Mouse (Mus musculus): Measurements from ENCODE around the gene Mast1. TPM values are rescaled to one million over a fixed set of nuclear protein-coding genes. Genes with fewer than 3 reads are reported as not detected.

The Mast1 gene
- polyA plus RNA-seq, 1 experiment from 2014 or later, result 3.2 TPM

GRCm38 (mm10) chr8:84925557-84925956, 11.6 kb downstream of the Mast1 start:
- Histone ChIP-seq H3K4me1 (peaks cover 14% of the 10 kb centered on the region), H3K27me3 (ENCODE audit: low read depth, poor library complexity, severe bottlenecking) (peaks cover 51% of the 10 kb centered on the region), H3K4me3 (no peak overlapping the region), H3K36me3 (peaks cover 10% of the 10 kb centered on the region; the same call in 1 of the 2 replicates), H3K27ac (replicated peaks) (no peak overlapping the region), H3K9me3 (replicated peaks) (no peaks in the 10 kb centered on the region)
- 71% methylated on average over 7 of the region's 7 CpGs for WGBS
- DNase-seq (ENCODE audit: low spot score), result no peak

- Histone ChIP-seq H3K36me3 (peaks cover 24% of the 10 kb centered on the region; the same call in 1 of the 2 replicates), H3K27me3 (ENCODE audit: low read depth, poor library complexity, severe bottlenecking) (peaks cover 55% of the 10 kb centered on the region)
- 90% methylated on average over 2 of the region's 2 CpGs for WGBS
Observed at GRCm38 (mm10) chr8:84921596-84921995, 15.6 kb downstream of the Mast1 start.

GRCm38 (mm10) chr8:84918646-84919045, 18.5 kb downstream of the Mast1 start:
- Histone ChIP-seq H3K4me1 (peaks cover 8% of the 10 kb centered on the region), H3K27ac (replicated peaks) (no peak overlapping the region), H3K4me3 (no peak overlapping the region), H3K27me3 (ENCODE audit: low read depth, poor library complexity, severe bottlenecking) (peaks cover 79% of the 10 kb centered on the region), H3K9me3 (replicated peaks) (peaks cover 5% of the 10 kb centered on the region; the same call in 1 of the 2 replicates), H3K36me3 (peaks cover 38% of the 10 kb centered on the region)
- DNase-seq (ENCODE audit: low spot score), result no peak
- WGBS, result 92% methylated on average over 15 of the region's 15 CpGs

More at GRCm38 (mm10) chr8:84921596-84921995, 15.6 kb downstream of the Mast1 start:
- DNase-seq (ENCODE audit: low spot score), result no peak
- Histone ChIP-seq H3K4me3 (no peak overlapping the region), H3K4me1 (peaks cover 7% of the 10 kb centered on the region), H3K27ac (replicated peaks) (no peak overlapping the region), H3K9me3 (replicated peaks) (no peaks in the 10 kb centered on the region)

GRCm38 (mm10) chr8:84917781-84918180, 19.4 kb downstream of the Mast1 start:
- H3K4me1 ChIP-seq, result peaks cover 16% of the 10 kb centered on the region
- H3K9me3 ChIP-seq (replicated peaks), result peaks cover 5% of the 10 kb centered on the region; the same call in 1 of the 2 replicates
- H3K27ac ChIP-seq (replicated peaks), result no peak overlapping the region
- DNase-seq (ENCODE audit: low spot score), result no peak
- H3K27me3 ChIP-seq (ENCODE audit: low read depth, poor library complexity, severe bottlenecking), result peaks cover 87% of the 10 kb centered on the region
- peaks cover 37% of the 10 kb centered on the region for H3K36me3 ChIP-seq
- peak overlapping the region; percentile 23; the same call in 1 of the 2 replicates for H3K4me3 ChIP-seq
- 25% methylated on average over 20 of the region's 20 CpGs for WGBS

- Histone ChIP-seq H3K27ac (replicated peaks) (no peak overlapping the region), H3K36me3 (peaks cover 39% of the 10 kb centered on the region), H3K4me3 (no peak overlapping the region), H3K9me3 (replicated peaks) (peaks cover 5% of the 10 kb centered on the region; the same call in 1 of the 2 replicates), H3K27me3 (ENCODE audit: low read depth, poor library complexity, severe bottlenecking) (peaks cover 100% of the 10 kb centered on the region), H3K4me1 (peaks cover 24% of the 10 kb centered on the region)
- no peak for DNase-seq (ENCODE audit: low spot score)
- WGBS, result 90% methylated on average over 8 of the region's 8 CpGs
Observed at GRCm38 (mm10) chr8:84915269-84915668, 21.9 kb downstream of the Mast1 start.

- peaks cover 5% of the 10 kb centered on the region; the same call in 1 of the 2 replicates for H3K9me3 ChIP-seq (replicated peaks)
- H3K36me3 ChIP-seq, result peaks cover 37% of the 10 kb centered on the region
- no peak overlapping the region for H3K4me3 ChIP-seq
- DNase-seq (ENCODE audit: low spot score), result no peak
- WGBS, result 34% methylated on average over 4 of the region's 4 CpGs
- no peak overlapping the region for H3K27ac ChIP-seq (replicated peaks)
- H3K4me1 ChIP-seq, result peaks cover 29% of the 10 kb centered on the region
- peaks cover 100% of the 10 kb centered on the region for H3K27me3 ChIP-seq (ENCODE audit: low read depth, poor library complexity, severe bottlenecking)
Observed at GRCm38 (mm10) chr8:84913960-84914359, 23.2 kb downstream of the Mast1 start.

GRCm38 (mm10) chr8:84913502-84913900, 23.7 kb downstream of the Mast1 start:
- H3K27me3 ChIP-seq (ENCODE audit: low read depth, poor library complexity, severe bottlenecking), result peaks cover 100% of the 10 kb centered on the region
- H3K9me3 ChIP-seq (replicated peaks), result peaks cover 5% of the 10 kb centered on the region; the same call in 1 of the 2 replicates
- H3K4me3 ChIP-seq, result peak overlapping the region; percentile 52
- peaks cover 34% of the 10 kb centered on the region for H3K4me1 ChIP-seq
- 13% methylated on average over 9 of the region's 9 CpGs for WGBS
- DNase-seq (ENCODE audit: low spot score), result no peak
- no peak overlapping the region for H3K27ac ChIP-seq (replicated peaks)
- peaks cover 37% of the 10 kb centered on the region for H3K36me3 ChIP-seq

GRCm38 (mm10) chr8:84912895-84913501, 24.2 kb downstream of the Mast1 start:
- Histone ChIP-seq H3K27ac (replicated peaks) (no peak overlapping the region), H3K9me3 (replicated peaks) (peaks cover 5% of the 10 kb centered on the region; the same call in 1 of the 2 replicates), H3K36me3 (peaks cover 37% of the 10 kb centered on the region), H3K4me3 (peak overlapping the region; percentile 52), H3K27me3 (ENCODE audit: low read depth, poor library complexity, severe bottlenecking) (peaks cover 95% of the 10 kb centered on the region), H3K4me1 (peaks cover 34% of the 10 kb centered on the region)
- under 1% methylated on average over 55 of the region's 55 CpGs for WGBS
- DNase-seq (ENCODE audit: low spot score), result peak; percentile 64

GRCm38 (mm10) chr8:84912391-84912790, 24.8 kb downstream of the Mast1 start:
- peak overlapping the region; percentile 52 for H3K4me3 ChIP-seq
- peaks cover 5% of the 10 kb centered on the region; the same call in 1 of the 2 replicates for H3K9me3 ChIP-seq (replicated peaks)
- H3K27ac ChIP-seq (replicated peaks), result no peak overlapping the region
- peaks cover 34% of the 10 kb centered on the region for H3K36me3 ChIP-seq
- no peak for DNase-seq (ENCODE audit: low spot score)
- peaks cover 89% of the 10 kb centered on the region for H3K27me3 ChIP-seq (ENCODE audit: low read depth, poor library complexity, severe bottlenecking)
- peaks cover 28% of the 10 kb centered on the region for H3K4me1 ChIP-seq
- 22% methylated on average over 27 of the region's 27 CpGs for WGBS

- WGBS, result 79% methylated on average over 9 of the region's 9 CpGs
- DNase-seq (ENCODE audit: low spot score), result no peak
- Histone ChIP-seq H3K27me3 (ENCODE audit: low read depth, poor library complexity, severe bottlenecking) (peaks cover 84% of the 10 kb centered on the region), H3K9me3 (replicated peaks) (peaks cover 5% of the 10 kb centered on the region; the same call in 1 of the 2 replicates), H3K36me3 (peaks cover 31% of the 10 kb centered on the region), H3K27ac (replicated peaks) (no peak overlapping the region), H3K4me1 (peaks cover 28% of the 10 kb centered on the region), H3K4me3 (no peak overlapping the region)
Observed at GRCm38 (mm10) chr8:84911854-84912253, 25.3 kb downstream of the Mast1 start.

GRCm38 (mm10) chr8:84910551-84910950, 26.6 kb downstream of the Mast1 start:
- Histone ChIP-seq H3K27me3 (ENCODE audit: low read depth, poor library complexity, severe bottlenecking) (peaks cover 73% of the 10 kb centered on the region), H3K9me3 (replicated peaks) (peaks cover 5% of the 10 kb centered on the region; the same call in 1 of the 2 replicates), H3K27ac (replicated peaks) (no peak overlapping the region), H3K4me3 (no peak overlapping the region), H3K36me3 (peaks cover 19% of the 10 kb centered on the region), H3K4me1 (peaks cover 28% of the 10 kb centered on the region)
- no peak for DNase-seq (ENCODE audit: low spot score)
- WGBS, result 93% methylated on average over 6 of the region's 6 CpGs

GRCm38 (mm10) chr8:84909949-84910348, 27.2 kb downstream of the Mast1 start:
- H3K27me3 ChIP-seq (ENCODE audit: low read depth, poor library complexity, severe bottlenecking), result peaks cover 73% of the 10 kb centered on the region
- H3K4me3 ChIP-seq, result peak overlapping the region; percentile 65; the same call in 1 of the 2 replicates
- WGBS, result 85% methylated on average over 5 of the region's 5 CpGs
- no peak for DNase-seq (ENCODE audit: low spot score)
- H3K27ac ChIP-seq (replicated peaks), result no peak overlapping the region
- peaks cover 5% of the 10 kb centered on the region; the same call in 1 of the 2 replicates for H3K9me3 ChIP-seq (replicated peaks)
- H3K4me1 ChIP-seq, result peaks cover 28% of the 10 kb centered on the region
- peaks cover 13% of the 10 kb centered on the region for H3K36me3 ChIP-seq

GRCm38 (mm10) chr8:84909162-84909767, 27.9 kb downstream of the Mast1 start:
- Histone ChIP-seq H3K27ac (replicated peaks) (no peak overlapping the region; the same call in 1 of the 2 replicates), H3K27me3 (ENCODE audit: low read depth, poor library complexity, severe bottlenecking) (peaks cover 73% of the 10 kb centered on the region), H3K4me1 (peaks cover 28% of the 10 kb centered on the region), H3K9me3 (replicated peaks) (peaks cover 4% of the 10 kb centered on the region; the same call in 1 of the 2 replicates), H3K36me3 (peaks cover 12% of the 10 kb centered on the region), H3K4me3 (peak overlapping the region; percentile 65)
- 50% methylated on average over 20 of the region's 20 CpGs for WGBS
- no peak for DNase-seq (ENCODE audit: low spot score)

All from midbrain, embryonic 10.5 days (tissue).